Mouse (Mus musculus): ENCODE results near the gene BC028528. TPM values are rescaled to one million over a fixed set of nuclear protein-coding genes. Genes with fewer than 3 reads are reported as not detected.
"Not testable (repeated sequence)": the region's sequence is repeated elsewhere in the genome, so short reads cannot be mapped to it uniquely, and the experiment has no call there.

BC028528 gene
- polyA plus RNA-seq, 1 experiment from 2014 or later = 7.6 TPM

DNA sequence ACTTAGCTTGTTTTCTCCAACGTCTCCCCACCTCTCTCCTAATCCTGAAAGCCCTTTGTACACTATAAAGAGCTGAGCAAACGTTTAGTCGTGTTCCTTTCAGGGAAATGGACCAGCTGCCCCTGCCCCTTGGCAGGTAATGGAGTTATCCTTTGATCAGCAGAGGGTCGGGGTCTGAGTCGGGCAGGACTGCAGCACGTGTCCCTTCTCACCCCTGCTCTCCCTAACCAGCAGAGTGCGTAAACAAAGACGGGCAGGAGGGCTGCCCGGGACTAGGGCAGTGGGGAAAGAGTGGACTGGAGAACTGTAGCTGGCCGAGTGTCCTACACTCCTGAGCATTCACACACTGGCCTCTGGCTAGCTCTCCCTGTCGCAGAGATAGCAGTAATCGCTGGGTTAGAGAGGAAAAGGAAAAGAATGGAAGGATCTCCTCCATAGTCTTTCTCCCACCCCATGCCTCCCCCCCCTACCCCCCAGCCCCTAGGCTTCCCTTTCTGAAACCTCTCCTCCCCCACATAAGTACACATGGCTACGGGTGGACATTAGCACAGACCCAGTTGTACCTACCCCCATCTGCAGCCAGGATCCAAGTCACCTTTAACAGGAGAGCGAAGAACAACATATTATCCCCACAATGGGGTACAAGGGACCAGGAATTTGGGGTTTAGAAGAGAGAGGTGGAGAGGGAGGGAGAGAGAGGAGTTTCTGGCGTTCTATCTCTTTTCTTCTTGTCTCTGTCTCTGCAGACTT lies 12.1 kb upstream of the BC028528 start:
- H3K27me3 ChIP-seq (replicated peaks; ENCODE audit: low read depth, poor library complexity, severe bottlenecking) = peaks cover 9% of the 10 kb centered on the region; the same call in 1 of the 2 replicates
- WGBS = under 1% methylated on average over 15 of the region's 15 CpGs
- peaks cover 32% of the 10 kb centered on the region for H3K36me3 ChIP-seq (replicated peaks)
- no peaks in the 10 kb centered on the region for H3K9me3 ChIP-seq
- H3K4me3 ChIP-seq = peak overlapping the region; percentile 64
- H3K27ac ChIP-seq (replicated peaks) = peak overlapping the region; percentile 92
- peak; percentile 74 for DNase-seq (ENCODE audit: low spot score)
- peaks cover 63% of the 10 kb centered on the region for H3K4me1 ChIP-seq

DNA sequence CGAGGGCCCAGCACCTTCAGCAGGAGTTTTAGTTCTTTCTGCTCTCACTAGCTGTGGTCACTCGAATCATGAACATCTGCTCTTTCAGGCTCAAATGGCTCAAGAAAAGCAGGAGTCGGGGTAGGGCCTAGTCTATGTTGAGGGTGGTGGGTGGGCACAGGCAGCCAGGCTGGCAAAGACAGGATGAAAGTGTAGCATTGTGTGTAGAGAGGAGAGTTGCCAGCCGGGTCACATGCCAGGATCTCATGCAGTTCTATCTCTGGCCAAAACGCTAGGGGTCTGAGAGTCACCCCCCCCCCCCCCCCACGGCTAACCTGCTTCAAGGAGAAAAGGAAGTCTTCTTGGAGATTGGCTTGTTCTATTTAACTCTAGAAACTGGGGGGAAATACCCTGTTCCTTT lies 10.8 kb upstream of the BC028528 start:
- Histone ChIP-seq H3K4me1 (peaks cover 63% of the 10 kb centered on the region), H3K36me3 (replicated peaks) (peaks cover 44% of the 10 kb centered on the region), H3K27ac (replicated peaks) (peak overlapping the region; percentile 92), H3K4me3 (peak overlapping the region; percentile 64), H3K9me3 (no peaks in the 10 kb centered on the region), H3K27me3 (replicated peaks; ENCODE audit: low read depth, poor library complexity, severe bottlenecking) (peaks cover 4% of the 10 kb centered on the region; the same call in 1 of the 2 replicates)
- WGBS = 42% methylated on average over 6 of the region's 6 CpGs
- DNase-seq (ENCODE audit: low spot score) = peak; percentile 18

DNA sequence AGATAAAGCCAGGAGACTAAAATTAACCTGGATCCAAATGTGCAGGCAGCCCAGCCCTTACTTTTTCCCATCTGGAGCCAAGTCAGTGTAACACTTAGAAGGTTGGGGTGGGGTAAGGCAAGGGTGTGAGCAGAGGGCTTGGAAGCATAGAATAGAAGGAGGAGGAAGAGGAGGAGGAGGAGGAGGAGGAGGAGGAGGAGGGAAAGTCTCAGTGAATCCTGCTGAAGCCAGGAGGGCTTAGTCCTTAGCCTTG lies 10.5 kb upstream of the BC028528 start:
- peak overlapping the region; percentile 92 for H3K27ac ChIP-seq (replicated peaks)
- peaks cover 1% of the 10 kb centered on the region; the same call in 1 of the 2 replicates for H3K27me3 ChIP-seq (replicated peaks; ENCODE audit: low read depth, poor library complexity, severe bottlenecking)
- peak overlapping the region; percentile 64 for H3K4me3 ChIP-seq
- no peak for DNase-seq (ENCODE audit: low spot score)
- peaks cover 48% of the 10 kb centered on the region for H3K36me3 ChIP-seq (replicated peaks)
- H3K9me3 ChIP-seq = no peaks in the 10 kb centered on the region
- peaks cover 62% of the 10 kb centered on the region for H3K4me1 ChIP-seq

DNA sequence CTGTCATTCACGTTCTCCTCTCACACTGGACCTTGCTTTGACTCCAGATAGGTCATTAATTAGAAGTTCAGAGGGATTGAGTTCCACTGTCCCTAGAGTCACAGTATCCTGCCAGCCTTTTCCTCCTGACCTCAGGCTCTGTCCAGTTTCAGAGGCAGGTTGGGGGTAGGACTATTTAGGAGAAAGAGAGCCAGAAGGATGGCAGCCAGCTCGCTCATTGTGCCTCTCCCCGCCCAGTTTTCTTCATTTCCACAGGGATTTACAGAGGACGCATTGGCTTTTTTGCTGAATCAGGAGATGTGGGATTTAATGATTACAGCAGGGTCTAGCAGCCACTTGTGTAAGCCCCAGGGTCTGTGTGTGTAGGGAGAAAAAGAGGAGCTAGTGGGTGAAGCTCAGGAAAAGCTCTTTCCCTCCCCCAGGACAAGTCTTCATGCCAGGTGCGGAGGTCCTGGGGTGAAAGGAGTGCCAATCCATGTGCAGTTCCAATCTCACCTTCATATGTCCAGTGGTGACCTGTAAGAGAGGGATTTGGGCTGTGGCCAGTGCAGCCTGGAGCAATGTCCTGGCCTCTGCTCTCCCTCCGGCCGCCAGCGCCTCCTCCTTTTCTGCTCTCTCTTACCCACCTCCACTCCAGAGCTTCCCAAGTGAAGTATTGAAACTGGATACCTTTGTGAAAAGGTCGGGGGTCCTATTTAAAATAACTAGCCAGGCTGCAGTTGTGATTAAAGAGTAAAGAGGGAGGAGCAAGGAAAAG lies 10.0 kb upstream of the BC028528 start:
- no peak for DNase-seq (ENCODE audit: low spot score)
- Histone ChIP-seq H3K9me3 (no peaks in the 10 kb centered on the region), H3K27me3 (replicated peaks; ENCODE audit: low read depth, poor library complexity, severe bottlenecking) (no peaks in the 10 kb centered on the region), H3K36me3 (replicated peaks) (peaks cover 49% of the 10 kb centered on the region), H3K27ac (replicated peaks) (peak overlapping the region; percentile 92), H3K4me3 (peak overlapping the region; percentile 64), H3K4me1 (peaks cover 57% of the 10 kb centered on the region)
- 65% methylated on average over 9 of the region's 9 CpGs for WGBS

DNA sequence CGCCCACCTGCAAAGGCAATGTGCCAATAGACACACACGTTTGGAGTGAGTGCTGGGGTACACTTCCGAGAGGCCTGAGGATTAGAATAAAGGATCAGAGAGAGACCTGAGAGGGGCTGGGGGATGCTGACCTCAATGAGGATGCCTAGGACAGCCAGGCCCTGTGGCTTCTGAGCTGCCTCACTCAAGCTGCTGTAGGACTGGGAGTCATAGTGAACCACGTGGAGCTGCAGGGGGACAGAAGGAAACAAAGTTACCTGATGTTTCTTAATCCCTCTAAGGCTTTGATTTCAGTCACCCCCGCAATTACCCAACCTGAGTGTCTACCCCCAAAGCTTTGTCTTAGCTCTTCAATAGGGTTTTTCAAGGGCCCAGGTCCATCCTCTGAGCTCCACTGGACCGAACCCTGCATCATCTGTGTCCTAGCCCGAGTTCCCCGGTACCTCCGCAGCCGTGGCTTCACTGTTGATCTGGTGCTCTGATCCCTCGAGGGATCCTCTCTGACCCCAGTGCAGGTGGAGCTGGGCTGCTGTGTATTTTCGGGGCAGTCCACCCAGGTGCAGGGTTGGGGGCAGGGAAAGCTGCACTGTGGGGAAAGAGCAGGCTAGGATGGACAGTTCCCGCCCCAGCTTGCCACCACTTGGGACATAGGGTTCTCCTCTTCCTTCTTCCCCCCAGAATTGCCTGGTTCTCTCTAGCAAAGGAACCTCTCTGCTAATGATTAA lies 8.2 kb upstream of the BC028528 start:
- DNase-seq (ENCODE audit: low spot score) = no peak
- peaks cover 56% of the 10 kb centered on the region for H3K36me3 ChIP-seq (replicated peaks)
- no peaks in the 10 kb centered on the region for H3K27me3 ChIP-seq (replicated peaks; ENCODE audit: low read depth, poor library complexity, severe bottlenecking)
- H3K9me3 ChIP-seq = no peaks in the 10 kb centered on the region
- H3K27ac ChIP-seq (replicated peaks) = no peak overlapping the region
- peaks cover 46% of the 10 kb centered on the region for H3K4me1 ChIP-seq
- H3K4me3 ChIP-seq = no peak overlapping the region
- WGBS = 75% methylated on average over 13 of the region's 13 CpGs

DNA sequence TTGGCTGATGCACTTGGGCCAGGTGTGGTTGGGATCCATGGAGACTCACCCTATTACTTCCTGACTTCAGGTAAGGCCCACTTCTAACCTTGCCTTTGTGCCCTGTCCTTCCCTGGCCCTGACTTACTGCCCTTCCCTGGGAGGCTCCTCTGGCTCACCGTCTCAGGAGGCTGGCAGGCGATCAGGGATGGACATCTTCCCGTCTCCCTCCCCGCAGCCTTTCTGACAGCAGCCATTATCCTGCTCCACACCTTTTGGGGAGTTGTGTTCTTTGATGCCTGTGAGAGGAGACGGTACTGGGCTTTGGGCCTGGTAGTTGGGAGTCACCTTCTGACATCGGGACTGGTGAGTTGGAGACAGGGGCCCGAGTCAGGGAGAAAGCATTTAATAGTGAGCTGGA lies 3.7 kb upstream of the BC028528 start:
- WGBS = 93% methylated on average over 7 of the region's 7 CpGs
- H3K27ac ChIP-seq (replicated peaks); DNase-seq (ENCODE audit: low spot score); H3K9me3 ChIP-seq; H3K27me3 ChIP-seq (replicated peaks; ENCODE audit: low read depth, poor library complexity, severe bottlenecking): not testable (repeated sequence)
- H3K4me3 ChIP-seq = peak overlapping the region; percentile 29
- peaks cover 40% of the 10 kb centered on the region for H3K36me3 ChIP-seq (replicated peaks)
- H3K4me1 ChIP-seq = peaks cover 45% of the 10 kb centered on the region

DNA sequence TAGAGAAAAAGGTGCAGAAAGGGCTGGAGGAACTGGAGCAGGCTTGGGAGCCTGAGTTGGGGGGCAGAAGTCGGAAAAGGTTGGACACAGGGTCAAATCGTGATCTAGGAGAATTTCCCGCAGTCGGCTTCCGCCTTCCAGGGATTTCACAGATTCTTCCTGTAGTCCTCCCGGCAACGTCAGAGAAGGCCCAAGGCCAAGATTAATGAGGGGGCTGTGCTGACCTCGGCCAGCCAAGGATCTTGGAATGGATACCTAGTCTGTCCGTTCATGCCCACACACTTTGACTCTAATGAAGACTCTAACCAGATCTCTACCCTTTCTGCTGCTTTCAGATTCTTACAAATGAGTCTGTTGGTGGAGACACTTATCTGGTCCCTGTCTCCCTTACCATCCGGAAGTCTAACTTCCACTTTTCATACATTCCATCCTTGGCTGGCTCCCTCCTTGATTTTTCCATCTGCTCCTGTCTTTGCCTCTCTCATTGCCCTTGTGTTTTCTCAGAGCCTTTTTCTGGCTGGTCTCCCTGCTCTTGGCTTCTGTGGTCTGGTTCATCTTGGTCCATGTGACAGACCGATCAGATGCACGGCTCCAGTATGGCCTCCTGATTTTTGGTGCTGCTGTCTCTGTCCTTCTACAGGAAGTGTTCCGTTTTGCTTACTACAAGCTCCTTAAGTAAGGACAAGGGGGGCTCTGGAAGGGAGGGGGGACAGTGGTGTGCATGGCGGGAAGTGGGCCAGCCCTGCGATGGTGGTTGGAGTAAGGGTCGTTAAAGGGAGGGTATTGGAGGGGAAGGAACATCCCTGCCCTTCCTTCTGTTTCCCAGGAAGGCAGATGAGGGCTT lies 2.7 kb upstream of the BC028528 start:
- Histone ChIP-seq H3K9me3 (no peaks in the 10 kb centered on the region), H3K27me3 (replicated peaks; ENCODE audit: low read depth, poor library complexity, severe bottlenecking) (no peaks in the 10 kb centered on the region), H3K4me3 (peak overlapping the region; percentile 82), H3K27ac (replicated peaks) (peak overlapping the region; percentile 84), H3K4me1 (peaks cover 50% of the 10 kb centered on the region), H3K36me3 (replicated peaks) (peaks cover 30% of the 10 kb centered on the region)
- DNase-seq (ENCODE audit: low spot score) = peak; percentile 41
- WGBS = 15% methylated on average over 16 of the region's 16 CpGs

DNA sequence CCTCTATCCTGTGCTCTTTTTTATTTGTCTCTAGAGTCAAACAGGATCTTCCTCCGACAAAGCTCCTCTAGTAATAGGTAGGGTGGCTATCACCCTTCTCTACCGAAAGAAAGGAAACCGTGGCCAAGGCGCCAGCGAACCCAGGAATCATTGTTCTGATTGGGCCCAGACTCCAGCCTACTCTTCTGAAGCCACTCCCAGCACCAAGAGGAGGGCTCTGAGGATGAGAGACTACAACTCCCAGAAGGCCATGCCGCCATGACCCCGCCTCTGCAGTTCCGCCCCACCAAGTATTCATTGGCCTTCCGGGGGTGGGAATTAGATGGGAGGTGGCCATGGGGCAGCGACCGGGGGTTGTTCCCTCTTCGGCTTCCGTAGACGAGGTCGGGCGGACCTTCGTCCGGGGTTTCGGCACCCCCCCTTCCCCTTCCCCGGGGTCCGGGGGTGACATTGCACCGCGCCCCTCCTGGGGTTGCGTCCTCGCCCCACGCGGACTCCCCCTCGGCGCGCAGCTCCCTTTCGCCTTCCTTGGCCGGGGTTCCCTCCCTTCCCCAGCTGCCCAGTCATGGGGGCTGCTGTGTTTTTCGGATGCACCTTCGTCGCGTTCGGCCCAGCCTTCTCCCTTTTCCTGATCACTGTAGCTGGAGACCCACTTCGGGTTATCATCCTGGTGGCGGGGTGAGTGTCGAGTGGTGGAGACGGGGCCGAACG lies 2.0 kb upstream of the BC028528 start, which contains the start of gene Aph1a:
Gene Aph1a (plus strand): TSS at position 364 of the 711 bp plus-strand sequence.
- H3K4me3 ChIP-seq = peak within 1 kb of the TSS; percentile 82
- WGBS = under 1% methylated on average over 25 of the region's 43 CpGs
- peak within 1 kb of the TSS; percentile 84 for H3K27ac ChIP-seq (replicated peaks)
- peak; percentile 97 for DNase-seq (ENCODE audit: low spot score)
- H3K36me3 ChIP-seq (replicated peaks) = peaks cover 22% of the 10 kb centered on the region
- H3K27me3 ChIP-seq (replicated peaks; ENCODE audit: low read depth, poor library complexity, severe bottlenecking); H3K9me3 ChIP-seq: not testable (repeated sequence)
- peaks cover 52% of the 10 kb centered on the region for H3K4me1 ChIP-seq

DNA sequence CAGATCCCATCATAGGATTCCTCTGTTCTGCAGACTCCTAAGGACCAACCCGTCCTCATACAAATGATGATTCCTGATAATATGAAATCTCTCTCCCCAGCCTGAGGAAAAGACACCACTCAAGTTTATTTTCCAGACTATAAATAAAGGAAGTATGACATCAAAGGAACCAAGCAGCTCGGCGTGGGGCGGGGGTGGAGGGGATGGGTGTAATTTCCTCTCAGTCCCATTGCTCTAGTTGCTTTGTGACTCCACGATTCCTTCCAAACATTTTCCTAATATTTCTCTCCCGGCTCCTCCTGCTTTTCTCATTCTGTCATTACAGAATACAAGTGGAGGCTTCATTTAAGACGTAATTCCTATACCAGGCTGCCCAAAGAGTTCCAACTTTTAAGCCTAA lies 1.3 kb upstream of the BC028528 start:
- peak overlapping the region; percentile 82 for H3K4me3 ChIP-seq
- H3K36me3 ChIP-seq (replicated peaks) = peaks cover 16% of the 10 kb centered on the region
- H3K9me3 ChIP-seq = no peaks in the 10 kb centered on the region
- H3K4me1 ChIP-seq = peaks cover 52% of the 10 kb centered on the region
- DNase-seq (ENCODE audit: low spot score) = peak; percentile 33
- peak overlapping the region; percentile 84 for H3K27ac ChIP-seq (replicated peaks)
- no peaks in the 10 kb centered on the region for H3K27me3 ChIP-seq (replicated peaks; ENCODE audit: low read depth, poor library complexity, severe bottlenecking)
- WGBS = 24% methylated on average over 7 of the region's 7 CpGs

DNA sequence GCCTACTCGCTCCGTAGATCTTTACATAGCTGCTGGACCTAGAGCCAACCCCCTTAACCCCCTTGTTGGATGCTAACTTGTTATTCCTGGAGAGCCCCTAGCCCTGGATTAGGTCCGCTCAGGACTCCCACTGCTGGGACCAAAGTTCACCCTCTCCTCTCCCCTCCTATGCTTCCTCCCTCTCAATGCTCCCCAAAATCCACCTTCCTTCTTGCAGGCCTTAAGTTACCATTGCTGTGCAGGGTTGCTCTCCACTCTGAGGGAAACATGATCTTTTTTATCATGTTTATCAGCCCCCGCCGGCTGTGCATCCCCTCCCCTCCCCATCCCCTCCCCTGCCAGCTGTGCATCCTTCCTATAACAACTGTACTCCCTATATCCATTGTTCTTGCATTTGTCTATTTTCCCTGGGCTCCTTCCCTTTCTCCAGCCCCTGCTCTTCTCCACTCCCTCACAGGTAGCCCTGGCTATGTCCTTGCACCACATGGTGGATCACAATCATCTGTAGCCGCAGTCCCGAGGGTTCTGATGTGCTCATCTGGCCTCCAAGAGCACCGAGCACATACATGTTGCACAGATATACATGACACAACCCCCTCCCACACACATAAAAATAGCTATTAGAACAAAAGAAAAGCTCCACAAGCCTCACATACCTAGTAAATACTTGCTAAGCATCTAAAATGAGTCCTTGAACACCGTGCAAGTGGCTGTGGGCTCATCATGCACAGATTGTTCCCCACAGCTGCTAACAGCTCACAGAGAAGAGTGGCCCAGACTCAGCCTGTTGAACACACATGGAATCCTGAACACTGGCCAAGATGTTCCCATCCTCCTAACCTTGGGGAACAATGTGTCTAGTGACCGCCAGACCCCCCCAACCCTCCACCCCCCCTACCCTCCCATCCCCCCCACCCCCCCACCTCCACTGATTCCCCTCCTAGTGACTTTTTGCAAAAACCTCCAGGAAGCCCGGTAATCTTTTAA lies 554 bp upstream of the BC028528 start:
- H3K27me3 ChIP-seq (replicated peaks; ENCODE audit: low read depth, poor library complexity, severe bottlenecking) = no peaks in the 10 kb centered on the region
- no peaks in the 10 kb centered on the region for H3K9me3 ChIP-seq
- H3K27ac ChIP-seq (replicated peaks) = peak overlapping the region; percentile 84
- H3K4me1 ChIP-seq = peaks cover 52% of the 10 kb centered on the region
- DNase-seq (ENCODE audit: low spot score) = peak; percentile 44
- 36% methylated on average over 11 of the region's 11 CpGs for WGBS
- H3K4me3 ChIP-seq = peak overlapping the region; percentile 33
- H3K36me3 ChIP-seq (replicated peaks) = peaks cover 8% of the 10 kb centered on the region

DNA sequence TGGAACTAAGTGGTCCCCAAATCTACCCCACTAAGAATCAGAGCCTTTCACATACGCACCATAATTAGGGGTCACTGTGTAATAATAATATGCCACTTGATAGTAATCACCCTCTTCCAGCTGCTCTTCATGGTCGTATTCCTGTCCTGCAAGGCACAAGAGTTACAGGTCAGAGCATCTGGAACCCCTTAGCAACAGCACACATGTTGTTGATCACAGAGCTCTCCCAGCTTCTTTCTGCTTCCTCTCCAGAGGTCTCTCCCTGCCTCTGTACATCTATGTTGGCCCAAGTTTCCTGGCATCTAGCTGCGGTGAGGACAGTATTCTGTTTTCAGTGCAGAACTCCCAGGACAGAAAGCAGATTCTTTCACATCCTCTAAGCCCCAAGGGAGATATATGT lies 2.1 kb downstream of the BC028528 start:
- peak; percentile 73 for DNase-seq (ENCODE audit: low spot score)
- Histone ChIP-seq H3K9me3 (no peaks in the 10 kb centered on the region), H3K4me3 (no peak overlapping the region), H3K4me1 (peaks cover 41% of the 10 kb centered on the region), H3K36me3 (replicated peaks) (no peaks in the 10 kb centered on the region), H3K27ac (replicated peaks) (no peak overlapping the region), H3K27me3 (replicated peaks; ENCODE audit: low read depth, poor library complexity, severe bottlenecking) (no peaks in the 10 kb centered on the region)
- WGBS = 40% methylated on average over 3 of the region's 3 CpGs
